Mouse (Mus musculus) CH12.LX (cell line): ENCODE data around the gene Slc2a2. TPM values are rescaled to one million over a fixed set of nuclear protein-coding genes. Genes with fewer than 3 reads are reported as not detected.

Source experiments
- DNase-seq: peaks from one replicate; pipeline ENCODE4 v3.0.0-alpha.2; 2013; ENCODE audit errors: extremely low read depth
- H3K27ac ChIP-seq: 2 replicates; pipeline ENCODE4 v1.5.1; 2012; ENCODE audit warnings: low read depth, mild to moderate bottlenecking, control low read depth, moderate library complexity; ENCODE audit not compliant: insufficient read depth
- H3K27me3 ChIP-seq: replicated peaks from 2 replicates; pipeline ENCODE3; 2012; ENCODE audit warnings: inconsistent platforms
- H3K36me3 ChIP-seq, 2 experiments: replicated peaks in 1 of 2; 2 replicates each; pipeline versions ENCODE3 to v1.6.1; 2012; ENCODE audit warnings: inconsistent platforms in 1 of 2, low read length in 1 of 2, mild to moderate bottlenecking in 1 of 2, mixed read lengths in 1 of 2, moderate library complexity in 1 of 2; ENCODE audit not compliant: control insufficient read depth in 1 of 2, insufficient read depth in 1 of 2
- H3K4me1 ChIP-seq, 2 experiments: 2 replicates each; pipeline ENCODE4 v1.6.1; 2012; ENCODE audit warnings: inconsistent platforms in 1 of 2, moderate library complexity in 1 of 2; ENCODE audit not compliant: insufficient read depth in 2 of 2, control insufficient read depth in 1 of 2
- H3K4me2 ChIP-seq: 2 replicates; pipeline ENCODE4 v1.6.1; 2012; ENCODE audit warnings: low read depth, mild to moderate bottlenecking, control low read depth; ENCODE audit not compliant: poor library complexity, insufficient read depth, severe bottlenecking
- H3K4me3 ChIP-seq, 3 experiments: fragments of 150-350 bp in 1 of 3; sonication (generic) in 1 of 3; replicated peaks in 1 of 3; 2 replicates each; pipeline versions ENCODE3 to v1.5.1; 2011 to 2012; ENCODE audit warnings: low read depth in 2 of 3, low read length in 2 of 3, mild to moderate bottlenecking in 2 of 3, moderate library complexity in 2 of 3, control low read depth in 1 of 3, improper control_type of control experiment in 1 of 3, inconsistent platforms in 1 of 3, mixed read lengths in 1 of 3; ENCODE audit not compliant: poor library complexity in 1 of 3
- H3K79me2 ChIP-seq: replicated peaks from 2 replicates; pipeline ENCODE4 v1.6.1; 2012; ENCODE audit warnings: mild to moderate bottlenecking, moderate library complexity; ENCODE audit not compliant: control insufficient read depth, poor library complexity, insufficient read depth, severe bottlenecking; ENCODE audit errors: extremely low read depth
- H3K9ac ChIP-seq: 2 replicates; pipeline ENCODE4 v1.6.1; 2012; ENCODE audit warnings: low read depth, mild to moderate bottlenecking, control low read depth, moderate library complexity; ENCODE audit not compliant: insufficient read depth
- H3K9me3 ChIP-seq: replicated peaks from 2 replicates; pipeline ENCODE3; 2012; ENCODE audit warnings: low read length, inconsistent platforms, mixed read lengths
- BHLHE40 ChIP-seq: IDR thresholded peaks from 2 replicates; pipeline ENCODE4 v1.6.1; 2011; ENCODE audit warnings: mild to moderate bottlenecking, low read depth, low read length, improper control_type of control experiment
- CHD1 ChIP-seq: IDR thresholded peaks from 2 replicates; pipeline ENCODE4 v1.6.1; 2012; ENCODE audit warnings: low read depth, low read length, improper control_type of control experiment, inconsistent platforms
- CHD2 ChIP-seq: IDR thresholded peaks from 2 replicates; pipeline ENCODE4 v1.6.1; 2011; ENCODE audit warnings: low read length, improper control_type of control experiment
- CTCF ChIP-seq, 2 experiments: IDR thresholded peaks in 1 of 2; conservative IDR thresholded peaks in 1 of 2; 2 replicates each; pipeline ENCODE4 v1.5.1; 2011 to 2012; ENCODE audit warnings: low read depth in 2 of 2, low read length in 2 of 2, improper control_type of control experiment in 1 of 2, inconsistent platforms in 1 of 2, mild to moderate bottlenecking in 1 of 2, moderate library complexity in 1 of 2
- EP300 ChIP-seq: IDR thresholded peaks from 2 replicates; pipeline ENCODE4 v1.6.1; 2011; ENCODE audit warnings: low read length, improper control_type of control experiment
- ETS1 ChIP-seq: conservative IDR thresholded peaks from 2 replicates; pipeline ENCODE4 v1.6.1; 2012; ENCODE audit warnings: low read depth, mild to moderate bottlenecking, inconsistent platforms, low read length, improper control_type of control experiment, moderate library complexity
- IRF4 ChIP-seq: IDR thresholded peaks from 2 replicates; pipeline ENCODE4 v1.6.1; 2014; ENCODE audit warnings: low read depth, mild to moderate bottlenecking, inconsistent platforms, low read length, improper control_type of control experiment
- JUN ChIP-seq: IDR thresholded peaks from 2 replicates; pipeline ENCODE4 v1.6.1; 2011; ENCODE audit warnings: low read depth, mild to moderate bottlenecking, low read length, improper control_type of control experiment, moderate library complexity; ENCODE audit not compliant: insufficient read depth
- JUND ChIP-seq: conservative IDR thresholded peaks from 2 replicates; pipeline ENCODE4 v1.6.1; 2011; ENCODE audit warnings: low read depth, low read length, improper control_type of control experiment
- KAT2A ChIP-seq: IDR thresholded peaks from 2 replicates; pipeline ENCODE4 v1.6.1; 2012; ENCODE audit warnings: low read length, improper control_type of control experiment, inconsistent platforms; ENCODE audit not compliant: insufficient replicate concordance
- MYC ChIP-seq: IDR thresholded peaks from 2 replicates; pipeline ENCODE4 v1.6.1; 2011; ENCODE audit warnings: low read depth, mild to moderate bottlenecking, improper control_type of control experiment, low read length
- NELFE ChIP-seq: IDR thresholded peaks from 2 replicates; pipeline ENCODE4 v1.6.1; 2011; ENCODE audit warnings: low read depth, low read length, improper control_type of control experiment
- POLR2A ChIP-seq: IDR thresholded peaks from 2 replicates; pipeline ENCODE4 v1.6.1; 2011; ENCODE audit warnings: low read depth, mild to moderate bottlenecking, improper control_type of control experiment, low read length
- POLR2AphosphoS2 ChIP-seq: IDR thresholded peaks from 2 replicates; pipeline ENCODE4 v1.6.1; 2011; ENCODE audit warnings: low read depth, low read length, improper control_type of control experiment
- RAD21 ChIP-seq: IDR thresholded peaks from 2 replicates; pipeline ENCODE4 v1.6.1; 2011; ENCODE audit warnings: low read depth, mild to moderate bottlenecking, low read length, improper control_type of control experiment, moderate library complexity
- SMC3 ChIP-seq: IDR thresholded peaks from 2 replicates; pipeline ENCODE4 v1.6.1; 2011; ENCODE audit warnings: low read depth, low read length, improper control_type of control experiment
- UBTF ChIP-seq: IDR thresholded peaks from 2 replicates; pipeline ENCODE4 v1.6.1; 2012; ENCODE audit warnings: low read depth, mild to moderate bottlenecking, inconsistent platforms, low read length, improper control_type of control experiment, moderate library complexity
- dilution Hi-C: fragments of 300-500 bp; cut with MboI; formaldehyde crosslinking; loops from 2 replicates; pipeline ENCODE4 v1.14.3; 2020; ENCODE audit warnings: low sequenced_read_pairs; ENCODE audit not compliant: extremely low pct_unique_long_range_greater_than_20kb, extremely low pct_ligation_motif_present
- in situ Hi-C: fragments of 300-500 bp; cut with MboI; formaldehyde crosslinking; loops from 3 replicates; pipeline ENCODE4 v1.14.3; 2019; ENCODE audit warnings: low sequenced_read_pairs, low pct_ligation_motif_present, low pct_unique_long_range_greater_than_20kb, mixed read lengths
- polyA plus RNA-seq: library from polyadenylated mRNA; unstranded; fragments of >175 nt; gene quantifications from 2 replicates; pipeline ENCODE4 v1.2.1, GENCODE M21; 2012; ENCODE audit warnings: low read depth; ENCODE audit not compliant: insufficient read length
- total RNA-seq, 2 experiments: library from RNA; depleted of rRNA; stranded (reverse); fragments of 300-350 nt in 1 of 2; fragments of >200 nt in 1 of 2; gene quantifications; 2 replicates each; pipeline ENCODE4 v1.2.3; 2012 to 2014

The Slc2a2 gene
- total and polyA plus RNA-seq, 3 experiments, result not detected

DNA sequence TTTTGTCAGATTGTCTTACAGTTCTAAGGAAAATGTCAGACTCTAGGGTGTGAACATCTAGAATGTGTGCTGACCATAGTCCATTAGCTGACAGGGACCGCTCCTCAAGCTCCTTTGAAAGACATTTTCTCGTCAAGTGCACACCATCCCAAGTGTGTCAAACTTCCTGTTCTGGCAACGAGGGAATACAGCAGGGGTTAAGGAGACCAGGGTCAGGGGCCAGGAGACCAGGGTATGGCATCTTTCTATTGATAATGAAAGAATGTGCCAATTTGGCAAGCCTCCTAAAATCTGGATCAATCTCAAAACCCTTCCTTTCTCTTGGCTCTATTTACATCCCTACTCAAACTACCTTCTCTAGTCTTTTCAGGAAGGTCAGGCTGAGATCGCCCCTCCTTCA is 9.0 kb downstream of the Slc2a2 start:
- dilution Hi-C loops, result no loop called here
- Histone ChIP-seq H3K36me3 (no peaks in the 10 kb centered on the region), H3K4me1 (no peaks in the 10 kb centered on the region)

DNA sequence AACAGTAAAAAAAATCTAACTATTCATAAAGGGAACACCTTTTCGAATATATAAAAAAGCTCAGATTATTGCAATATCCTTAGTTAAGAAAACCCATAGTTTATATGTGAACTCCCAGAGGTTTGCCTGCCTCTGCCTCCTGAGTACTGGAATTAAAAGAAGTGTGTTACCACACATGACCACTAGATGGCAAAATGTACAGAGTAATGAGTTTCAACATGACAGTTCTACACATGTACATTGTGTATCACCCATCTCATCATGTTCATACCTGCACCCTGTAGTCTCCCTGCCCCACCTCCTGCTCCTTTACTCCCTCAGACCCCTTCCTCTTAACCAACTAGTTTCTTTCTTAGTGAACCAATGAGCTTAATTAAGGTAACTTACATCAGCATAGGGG is 12.0 kb downstream of the Slc2a2 start:
- dilution Hi-C loops (no loop called here), in situ Hi-C loops (no loop called here)
- Histone ChIP-seq H3K4me1 (no peaks in the 10 kb centered on the region), H3K36me3 (no peaks in the 10 kb centered on the region), H3K4me2 (no peak overlapping the region), H3K9ac (no peak overlapping the region), H3K4me3 (no peak overlapping the region), H3K79me2 (no peaks in the 10 kb centered on the region), H3K27me3 (no peaks in the 10 kb centered on the region), H3K9me3 (peaks cover 11% of the 10 kb centered on the region), H3K27ac (no peak overlapping the region; the same call in 1 of the 2 replicates)
- peak; percentile 47 for DNase-seq
- TF ChIP-seq MYC, result no peak
- no peak for TF ChIP-seq POLR2AphosphoS2
- no peak for TF ChIP-seq ETS1
- no peak for TF ChIP-seq JUN
- peak; percentile 56 to 70 for TF ChIP-seq CTCF (conservative IDR thresholded peaks at IDR 0.05 in 1 of 2, IDR thresholded peaks at IDR 0.05 in 1 of 2; ENCODE audit: low read depth in 2 of 2, low read length in 2 of 2)
- no peak for TF ChIP-seq POLR2A
- peak; percentile 32 for TF ChIP-seq RAD21
- no peak for TF ChIP-seq BHLHE40
- TF ChIP-seq KAT2A, result no peak
- TF ChIP-seq SMC3, result peak; percentile 43
- TF ChIP-seq IRF4, result no peak

More for the DNA sequence above, 9.0 kb downstream of the Slc2a2 start:
- H3K9me3 ChIP-seq, result peaks cover 16% of the 10 kb centered on the region
- no peak overlapping the region for H3K9ac ChIP-seq
- no peak overlapping the region for H3K27ac ChIP-seq
- no peak for DNase-seq
- H3K4me3 ChIP-seq, result no peak overlapping the region
- TF ChIP-seq UBTF (no peak), CHD2 (no peak), NELFE (no peak), CHD1 (no peak), RAD21 (no peak), ETS1 (no peak), JUND (no peak), EP300 (no peak), JUN (no peak)
- TF ChIP-seq, all 38 proteins: peak for 0
- H3K79me2 ChIP-seq, result no peaks in the 10 kb centered on the region
- no peaks in the 10 kb centered on the region for H3K27me3 ChIP-seq
- in situ Hi-C loops, result no loop called here
- no peak overlapping the region for H3K4me2 ChIP-seq
